Mouse (Mus musculus) ES-Bruce4 (cell line): ENCODE measurements around the gene Mnat1. TPM values are rescaled to one million over a fixed set of nuclear protein-coding genes. Genes with fewer than 3 reads are reported as not detected.
"Not testable (repeated sequence)": the region's sequence is repeated elsewhere in the genome, so short reads cannot be mapped to it uniquely, and the experiment has no call there.

Experiments
- H3K27ac ChIP-seq: 2 replicates; pipeline ENCODE4 v1.5.1; 2012; ENCODE audit warnings: low read length, inconsistent platforms; ENCODE audit not compliant: insufficient read depth
- H3K27me3 ChIP-seq: 2 replicates; pipeline ENCODE4 v1.6.1; 2012; ENCODE audit warnings: mild to moderate bottlenecking, low read length, inconsistent platforms; ENCODE audit not compliant: control insufficient read depth, poor library complexity, insufficient read depth, severe bottlenecking
- H3K36me3 ChIP-seq: 2 replicates; pipeline ENCODE4 v1.6.1; 2012; ENCODE audit warnings: inconsistent platforms, mild to moderate bottlenecking, low read length, moderate library complexity; ENCODE audit not compliant: control insufficient read depth, poor library complexity, insufficient read depth, severe bottlenecking
- H3K4me1 ChIP-seq: one replicate; pipeline ENCODE4 v1.8.1; 2011; ENCODE audit warnings: low read length; ENCODE audit not compliant: control insufficient read depth, insufficient read depth
- H3K4me3 ChIP-seq: 2 replicates; pipeline ENCODE4 v1.5.1; 2011; ENCODE audit warnings: low read depth, mild to moderate bottlenecking, low read length
- H3K9ac ChIP-seq: 2 replicates; pipeline ENCODE4 v1.6.1; 2012; ENCODE audit warnings: low read depth, mild to moderate bottlenecking, inconsistent platforms; ENCODE audit not compliant: poor library complexity, severe bottlenecking
- H3K9me3 ChIP-seq: replicated peaks from 2 replicates; pipeline ENCODE4 v1.6.1; 2012; ENCODE audit warnings: mild to moderate bottlenecking, low read length, inconsistent platforms; ENCODE audit not compliant: control insufficient read depth, poor library complexity, insufficient read depth, severe bottlenecking
- CTCF ChIP-seq: IDR thresholded peaks from one replicate; pipeline ENCODE4 v1.8.1; 2011; ENCODE audit warnings: low read depth, low read length
- EP300 ChIP-seq: IDR thresholded peaks from 2 replicates; pipeline ENCODE4 v1.6.1; 2011; ENCODE audit warnings: low read depth, low read length; ENCODE audit not compliant: insufficient read depth
- POLR2A ChIP-seq: IDR thresholded peaks from one replicate; pipeline ENCODE4 v1.8.1; 2011; ENCODE audit warnings: low read length; ENCODE audit not compliant: insufficient read depth
- polyA plus RNA-seq: library from polyadenylated mRNA; stranded (reverse); fragments of >200 nt; gene quantifications from 2 replicates; pipeline ENCODE4 v1.2.4, GENCODE M21; 2011; ENCODE audit warnings: low read depth; ENCODE audit not compliant: missing spikeins, insufficient read depth, insufficient read length

The Mnat1 gene
- polyA plus RNA-seq, result 71.2 and 77.6 TPM in 2 replicates

GRCm38 (mm10) chr12:73123093-73124041, at the start of gene Mnat1:
TSS of gene Mnat1 (plus strand) at chr12:73123717.
- Histone ChIP-seq H3K27ac (peak within 1 kb of the TSS; percentile 44; the same call in 1 of the 2 replicates), H3K27me3 (no peaks in the 10 kb centered on the region), H3K9me3 (no peaks in the 10 kb centered on the region), H3K4me1 (no peaks in the 10 kb centered on the region), H3K9ac (peak within 1 kb of the TSS; percentile 29), H3K36me3 (no peaks in the 10 kb centered on the region), H3K4me3 (peak within 1 kb of the TSS; percentile 90)
- TF ChIP-seq EP300 (peak; percentile 66), POLR2A (peak; percentile 74), CTCF (no peak)

GRCm38 (mm10) chr12:73081828-73082227, 41.7 kb upstream of the Mnat1 start:
- H3K9ac ChIP-seq, H3K4me1 ChIP-seq, H3K36me3 ChIP-seq, H3K4me3 ChIP-seq, H3K27me3 ChIP-seq, H3K9me3 ChIP-seq: not testable (repeated sequence)
- peak overlapping the region; percentile 59 for H3K27ac ChIP-seq

- TF ChIP-seq EP300, result no peak
- no peak for TF ChIP-seq CTCF
- TF ChIP-seq POLR2A, result no peak
- no peak overlapping the region for H3K4me3 ChIP-seq
- H3K9ac ChIP-seq, result no peak overlapping the region
- no peaks in the 10 kb centered on the region for H3K27me3 ChIP-seq
- no peaks in the 10 kb centered on the region for H3K9me3 ChIP-seq
- H3K27ac ChIP-seq, result peak overlapping the region; percentile 8
- peaks cover 8% of the 10 kb centered on the region for H3K4me1 ChIP-seq
- H3K36me3 ChIP-seq, result no peaks in the 10 kb centered on the region
Observed at GRCm38 (mm10) chr12:73083773-73084172, 39.7 kb upstream of the Mnat1 start.

- Histone ChIP-seq H3K9ac (peak overlapping the region; percentile 47), H3K4me1 (peaks cover 8% of the 10 kb centered on the region), H3K9me3 (no peaks in the 10 kb centered on the region), H3K27me3 (no peaks in the 10 kb centered on the region), H3K4me3 (no peak overlapping the region), H3K36me3 (no peaks in the 10 kb centered on the region), H3K27ac (peak overlapping the region; percentile 94)
- TF ChIP-seq CTCF, result no peak
- TF ChIP-seq EP300, result peak; percentile 98
Observed at GRCm38 (mm10) chr12:73085739-73086630, 37.5 kb upstream of the Mnat1 start.

GRCm38 (mm10) chr12:73087086-73087485, 36.4 kb upstream of the Mnat1 start:
- TF ChIP-seq EP300 (peak; percentile 87), CTCF (no peak), POLR2A (no peak)
- no peaks in the 10 kb centered on the region for H3K9me3 ChIP-seq

More at GRCm38 (mm10) chr12:73087086-73087485, 36.4 kb upstream of the Mnat1 start:
- Histone ChIP-seq H3K36me3 (no peaks in the 10 kb centered on the region), H3K27me3 (no peaks in the 10 kb centered on the region), H3K4me3 (peak overlapping the region; percentile 36; the same call in 1 of the 2 replicates), H3K4me1 (peaks cover 8% of the 10 kb centered on the region), H3K27ac (peak overlapping the region; percentile 91), H3K9ac (peak overlapping the region; percentile 44; the same call in 1 of the 2 replicates)
